Mouse (Mus musculus): ENCODE results near the gene Klb.
A peak's percentile ranks its signal among the peaks of the same experiment; 100 is the strongest.

The Klb gene

GRCm38 (mm10) chr5:65385704-65386103 is 37.6 kb downstream of the Klb start:
- no peak for DNase-seq

- DNase-seq, result no peak
Measured at GRCm38 (mm10) chr5:65387008-65387867, 39.1 kb downstream of the Klb start.

GRCm38 (mm10) chr5:65390648-65391644 is 42.8 kb downstream of the Klb start, which contains the start of the genes Rpl9 and Lias:
Rpl9 (minus strand) TSS chr5:65391444.
Lias (plus strand) TSS chr5:65391497.
- DNase-seq, result peak; percentile 99 to 100

- peak in 1 of 2 experiments; percentile 15 for DNase-seq
Measured at GRCm38 (mm10) chr5:65391753-65392152, 43.6 kb downstream of the Klb start.

GRCm38 (mm10) chr5:65394425-65394824 is 46.3 kb downstream of the Klb start:
- DNase-seq, result no peak

GRCm38 (mm10) chr5:65401251-65401994 is 53.3 kb downstream of the Klb start:
- peak; percentile 89 for DNase-seq

GRCm38 (mm10) chr5:65407989-65408388 is 59.9 kb downstream of the Klb start:
- no peak for DNase-seq

GRCm38 (mm10) chr5:65415653-65416458 is 67.7 kb downstream of the Klb start:
- peak; percentile 16 to 17 for DNase-seq

GRCm38 (mm10) chr5:65419136-65419535 is 71.0 kb downstream of the Klb start:
- no peak for DNase-seq

GRCm38 (mm10) chr5:65420822-65421221 is 72.7 kb downstream of the Klb start:
- DNase-seq, result no peak

GRCm38 (mm10) chr5:65422803-65423202 is 74.7 kb downstream of the Klb start:
- no peak for DNase-seq

GRCm38 (mm10) chr5:65424215-65424614 is 76.1 kb downstream of the Klb start:
- DNase-seq, result no peak

- DNase-seq, result no peak
Measured at GRCm38 (mm10) chr5:65425251-65425650, 77.1 kb downstream of the Klb start.

GRCm38 (mm10) chr5:65428321-65428720 is 80.2 kb downstream of the Klb start:
- no peak for DNase-seq

- no peak for DNase-seq
Measured at GRCm38 (mm10) chr5:65429441-65429840, 81.3 kb downstream of the Klb start.

Measured in cerebellum, postnatal 14 days (tissue).